Mouse (Mus musculus) cerebellum, adult (tissue): Measurements from ENCODE around the gene Gpr176.

ENCODE experiments used
- ATAC-seq: cut with Nextera tagmentation; 2 replicates; pipeline ENCODE4 v1.9.2; 2017; ENCODE audit warnings: mild to moderate bottlenecking, moderate library complexity, mixed read lengths; ENCODE audit not compliant: insufficient number of reproducible peaks, low FRiP score, low TSS enrichment

Gene Gpr176

GRCm38 (mm10) chr2:118372901-118373571 is at the start of gene Gpr176:
Gene Gpr176, minus strand, starts transcription at chr2:118373419.
- ATAC-seq, result peak; percentile 67

GRCm38 (mm10) chr2:118422385-118422784 is 49.2 kb upstream of the Gpr176 start:
- ATAC-seq, result no peak

- no peak for ATAC-seq
Measured at GRCm38 (mm10) chr2:118421951-118422350, 48.7 kb upstream of the Gpr176 start.

DNA sequence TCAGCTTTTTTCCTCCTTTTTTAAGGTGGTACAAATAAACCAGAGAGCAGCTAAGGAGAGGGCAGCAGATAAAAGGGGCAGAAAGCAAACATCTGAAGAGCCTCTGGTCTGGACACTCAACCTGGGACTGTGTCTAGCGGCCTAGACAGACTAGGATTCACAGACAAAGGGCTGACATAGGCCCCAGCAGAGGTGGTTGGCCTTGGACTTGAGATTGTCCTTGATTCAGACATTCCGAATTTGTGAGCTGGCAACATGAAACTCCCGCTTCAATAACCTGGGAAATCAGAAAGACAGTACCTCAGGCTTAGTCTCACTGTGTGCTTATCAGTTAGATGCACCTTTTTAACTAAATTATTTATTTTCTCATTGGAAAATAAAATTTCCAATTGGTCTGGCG is 44.9 kb upstream of the Gpr176 start:
- no peak for ATAC-seq

- ATAC-seq, result no peak
Measured at GRCm38 (mm10) chr2:118415601-118416355, 42.6 kb upstream of the Gpr176 start.

DNA sequence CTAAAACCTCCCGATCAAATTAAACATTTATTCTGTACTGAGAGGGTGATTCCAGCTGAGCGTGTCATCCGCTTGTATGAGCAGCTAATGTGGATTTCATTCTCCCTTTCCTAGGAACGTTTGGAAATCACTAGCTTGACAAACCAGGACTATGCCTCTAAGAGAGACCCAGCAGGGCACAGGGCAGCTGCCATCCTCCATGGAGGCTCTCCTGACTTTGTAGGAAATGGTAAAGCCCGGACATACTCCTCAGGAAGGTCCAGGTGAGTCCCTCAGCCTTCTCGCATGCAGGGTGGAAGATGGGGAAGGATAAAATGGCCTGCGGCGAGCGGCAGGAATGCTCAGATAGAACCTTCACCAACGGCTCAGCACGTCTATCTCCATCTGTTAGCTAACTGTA is 39.6 kb upstream of the Gpr176 start:
- no peak for ATAC-seq

DNA sequence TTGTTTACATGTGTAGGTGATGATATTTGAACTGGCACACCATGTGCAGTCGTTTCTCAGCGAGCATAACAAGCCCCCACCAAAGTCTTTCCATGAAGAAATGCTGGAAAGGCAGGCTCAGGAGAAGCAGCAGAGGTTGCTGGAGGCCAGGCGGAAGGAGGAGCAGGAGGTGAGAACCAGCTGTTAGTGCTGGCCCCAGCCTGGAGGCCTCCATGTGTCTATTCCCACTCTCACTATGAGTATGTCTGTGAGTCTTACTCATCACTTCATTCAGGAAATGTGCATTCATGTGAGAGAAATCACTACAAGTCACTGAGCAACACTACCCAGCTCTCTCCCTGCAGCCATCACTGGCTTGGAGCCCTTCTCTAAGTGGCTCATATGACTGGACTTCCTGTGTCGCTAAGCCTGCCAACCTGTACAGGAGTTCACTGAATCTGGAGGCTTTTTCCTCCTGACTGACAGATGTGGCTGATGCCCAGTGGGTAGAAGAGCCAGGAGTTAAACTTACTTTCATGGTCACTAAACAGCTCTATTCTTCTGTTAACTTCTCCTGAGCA is 35.2 kb upstream of the Gpr176 start:
- ATAC-seq, result no peak

GRCm38 (mm10) chr2:118406811-118407210 is 33.6 kb upstream of the Gpr176 start:
- ATAC-seq, result no peak

GRCm38 (mm10) chr2:118405568-118405967 is 32.3 kb upstream of the Gpr176 start:
- ATAC-seq, result no peak

GRCm38 (mm10) chr2:118404336-118404735 is 31.1 kb upstream of the Gpr176 start:
- 0 out of 2 replicates have a peak, but pooled peaks have one; percentile 39 for ATAC-seq

GRCm38 (mm10) chr2:118401834-118402727 is 28.9 kb upstream of the Gpr176 start:
- ATAC-seq, result no peak

GRCm38 (mm10) chr2:118399751-118400150 is 26.5 kb upstream of the Gpr176 start:
- ATAC-seq, result no peak

GRCm38 (mm10) chr2:118391201-118391600 is 18.0 kb upstream of the Gpr176 start:
- ATAC-seq, result no peak

- no peak for ATAC-seq
Measured at GRCm38 (mm10) chr2:118390072-118390471, 16.9 kb upstream of the Gpr176 start.

GRCm38 (mm10) chr2:118389569-118389968 is 16.4 kb upstream of the Gpr176 start:
- ATAC-seq, result no peak

DNA sequence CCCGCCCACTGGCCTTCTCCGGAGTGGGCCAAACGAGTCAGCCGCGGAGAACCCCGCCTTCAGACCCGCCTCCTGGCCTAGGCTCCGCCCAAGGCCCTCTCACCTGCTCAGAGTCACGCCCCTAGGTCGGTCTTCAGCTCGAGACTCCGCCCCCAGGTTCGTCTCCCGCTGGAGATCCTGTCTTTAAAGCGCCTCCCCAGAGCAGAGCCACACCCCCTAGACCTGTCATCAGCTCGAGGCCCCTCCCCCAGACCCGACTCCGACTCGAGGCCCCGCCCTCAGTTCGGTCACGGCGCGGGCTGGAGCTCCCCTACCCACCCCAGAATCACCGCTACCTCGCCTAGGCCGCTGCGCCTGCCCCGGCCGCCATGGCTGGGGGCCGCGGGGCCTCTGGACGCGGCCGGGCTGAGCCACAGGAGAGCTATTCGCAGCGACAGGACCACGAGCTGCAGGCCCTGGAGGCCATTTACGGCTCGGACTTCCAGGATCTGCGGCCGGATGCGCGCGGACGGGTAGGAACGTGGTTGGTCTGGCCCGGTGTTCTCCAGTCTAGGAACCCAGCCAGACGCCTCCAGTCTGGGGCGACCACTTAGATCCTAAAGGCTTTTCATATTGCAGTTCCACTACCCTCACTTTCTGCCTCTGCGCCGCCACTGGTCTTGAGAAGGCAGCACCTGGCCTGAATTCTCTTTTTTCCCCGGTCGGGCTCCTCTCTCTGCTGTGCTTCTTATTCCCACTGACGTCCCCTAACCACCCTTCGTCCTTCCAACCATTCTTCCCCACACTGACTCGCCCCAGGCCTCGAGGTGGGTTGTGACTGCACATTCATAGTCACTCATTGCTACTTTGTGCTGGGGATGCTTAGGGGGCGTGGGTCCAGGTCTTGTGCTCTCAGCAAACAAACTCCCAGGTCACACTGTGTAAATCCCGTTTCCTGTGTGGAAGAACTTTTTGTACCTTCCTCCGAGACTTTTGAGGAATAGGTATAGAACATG is 15.4 kb upstream of the Gpr176 start, which contains the start of gene Eif2ak4:
TSS of gene Eif2ak4 (plus strand) at position 278 of the 995 bp plus-strand sequence.
- peak; percentile 95 for ATAC-seq

- ATAC-seq, result no peak
Measured at GRCm38 (mm10) chr2:118383387-118383786, 10.2 kb upstream of the Gpr176 start.

- ATAC-seq, result no peak
Measured at GRCm38 (mm10) chr2:118379756-118380155, 6.5 kb upstream of the Gpr176 start.

DNA sequence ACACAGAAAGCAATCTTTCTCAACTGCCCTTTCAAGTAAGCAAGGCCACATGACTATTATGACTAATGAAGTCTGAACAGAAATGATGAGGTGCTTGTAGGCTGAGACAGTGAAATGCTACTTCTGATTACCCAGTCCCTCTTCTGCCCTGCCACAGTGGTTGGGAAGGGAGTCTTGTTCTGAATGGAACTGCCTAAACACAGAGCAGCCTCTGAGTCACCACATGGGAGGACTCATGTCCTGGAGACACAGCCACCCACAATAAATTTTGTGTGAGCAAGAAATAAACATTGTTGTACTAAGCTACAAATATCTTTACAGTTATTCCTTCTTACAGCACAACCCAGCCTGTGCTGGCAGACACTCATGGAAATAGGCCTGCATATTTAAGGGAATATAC is 2.7 kb upstream of the Gpr176 start:
- no peak for ATAC-seq
